Mouse (Mus musculus): Measurements from ENCODE around the gene C1qtnf2. TPM values are rescaled to one million over a fixed set of nuclear protein-coding genes. Genes with fewer than 3 reads are reported as not detected.

Gene C1qtnf2
- total and polyA plus RNA-seq, 3 experiments = not detected

GRCm38 (mm10) chr11:43473635-43474224 lies 346 bp upstream of the C1qtnf2 start:
- Histone ChIP-seq H3K79me2 (ENCODE audit: control insufficient read depth, insufficient read depth, low read length, poor library complexity) (no peaks in the 10 kb centered on the region), H3K4me3 (ENCODE audit: control insufficient read depth in 1 of 2, insufficient read depth in 1 of 2, low read depth in 2 of 2, low read length in 2 of 2) (no peak overlapping the region), H3K27ac (ENCODE audit: control insufficient read depth, low read depth, low read length) (no peak overlapping the region), H3K4me1 (ENCODE audit: control insufficient read depth in 1 of 2, insufficient read depth in 2 of 2, low read length in 2 of 2) (peaks cover 0 to 14% of the 10 kb centered on the region in 2 experiments; a peak in 2 of 4 replicates), H3K9me3 (replicated peaks; ENCODE audit: insufficient read depth, low read length) (no peaks in the 10 kb centered on the region), H3K27me3 (ENCODE audit: control insufficient read depth in 1 of 2, insufficient read depth in 2 of 2, low read length in 2 of 2) (peaks cover 2 to 3% of the 10 kb centered on the region in 2 experiments; a peak in 2 of 4 replicates), H3K9ac (ENCODE audit: control insufficient read depth, low read depth, low read length, poor library complexity, severe bottlenecking) (no peak overlapping the region), H3K36me3 (ENCODE audit: control insufficient read depth in 1 of 2, insufficient read depth in 2 of 2, low read length in 2 of 2) (peaks cover 0 to 3% of the 10 kb centered on the region in 2 experiments; a peak in 1 of 4 replicates)
- DNase-seq (ENCODE audit: low read depth, low spot score) = no peak
- no peak for TF ChIP-seq SMC3 (IDR thresholded peaks at IDR 0.05; ENCODE audit: low read depth, low read length)
- no peak for TF ChIP-seq POLR2AphosphoS2 (IDR thresholded peaks at IDR 0.05; ENCODE audit: low read length)
- no peak for TF ChIP-seq MYB (IDR thresholded peaks at IDR 0.05; ENCODE audit: low read depth, low read length)
- TF ChIP-seq ELF1 (IDR thresholded peaks at IDR 0.05; ENCODE audit: low read depth, low read length) = no peak
- TF ChIP-seq RAD21 (IDR thresholded peaks at IDR 0.05; ENCODE audit: low read depth, low read length) = no peak
- no peak for TF ChIP-seq TCF12 (IDR thresholded peaks at IDR 0.05; ENCODE audit: low read depth, low read length)
- no peak for TF ChIP-seq MAFK (IDR thresholded peaks at IDR 0.05; ENCODE audit: borderline replicate concordance, low read depth, low read length)
- no peak for TF ChIP-seq TBP (IDR thresholded peaks at IDR 0.05; ENCODE audit: low read depth, low read length)
- TF ChIP-seq UBTF (IDR thresholded peaks at IDR 0.05; ENCODE audit: borderline replicate concordance, insufficient read depth, low read depth, low read length) = no peak
- no peak for TF ChIP-seq MEF2A (IDR thresholded peaks at IDR 0.05; ENCODE audit: extremely low read depth, insufficient replicate concordance, low read depth, low read length, poor library complexity, severe bottlenecking)

GRCm38 (mm10) chr11:43479376-43479775 lies 5.3 kb downstream of the C1qtnf2 start:
- Histone ChIP-seq H3K27me3 (ENCODE audit: control insufficient read depth in 1 of 2, insufficient read depth in 2 of 2, low read length in 2 of 2) (peaks cover 2 to 19% of the 10 kb centered on the region in 2 experiments; a peak in 3 of 4 replicates), H3K79me2 (ENCODE audit: control insufficient read depth, insufficient read depth, low read length, poor library complexity) (no peaks in the 10 kb centered on the region), H3K36me3 (ENCODE audit: control insufficient read depth in 1 of 2, insufficient read depth in 2 of 2, low read length in 2 of 2) (peaks cover 0 to 3% of the 10 kb centered on the region in 2 experiments; a peak in 1 of 4 replicates), H3K9ac (ENCODE audit: control insufficient read depth, low read depth, low read length, poor library complexity, severe bottlenecking) (no peak overlapping the region), H3K4me3 (ENCODE audit: control insufficient read depth in 1 of 2, insufficient read depth in 1 of 2, low read depth in 2 of 2, low read length in 2 of 2) (no peak overlapping the region), H3K27ac (ENCODE audit: control insufficient read depth, low read depth, low read length) (no peak overlapping the region), H3K9me3 (replicated peaks; ENCODE audit: insufficient read depth, low read length) (no peaks in the 10 kb centered on the region), H3K4me1 (ENCODE audit: control insufficient read depth in 1 of 2, insufficient read depth in 2 of 2, low read length in 2 of 2) (peaks cover 0 to 5% of the 10 kb centered on the region in 2 experiments; a peak in 2 of 4 replicates)
- TF ChIP-seq MEF2A (IDR thresholded peaks at IDR 0.05; ENCODE audit: extremely low read depth, insufficient replicate concordance, low read depth, low read length, poor library complexity, severe bottlenecking) (no peak), GATA1 (IDR thresholded peaks at IDR 0.05; ENCODE audit: low read depth, low read length) (no peak), ETS1 (IDR thresholded peaks at IDR 0.05; ENCODE audit: low read depth, low read length) (no peak), MYC (IDR thresholded peaks at IDR 0.05; ENCODE audit: low read depth, low read length) (no peak), ZMIZ1 (IDR thresholded peaks at IDR 0.05; ENCODE audit: low read depth, low read length) (no peak), MAX (IDR thresholded peaks at IDR 0.05; ENCODE audit: low read length) (no peak), POLR2AphosphoS2 (IDR thresholded peaks at IDR 0.05; ENCODE audit: low read length) (no peak), ELF1 (IDR thresholded peaks at IDR 0.05; ENCODE audit: low read depth, low read length) (no peak), SIN3A (IDR thresholded peaks at IDR 0.05; ENCODE audit: low read length) (no peak), NELFE (IDR thresholded peaks at IDR 0.05; ENCODE audit: low read depth, low read length) (no peak), RAD21 (IDR thresholded peaks at IDR 0.05; ENCODE audit: low read depth, low read length) (no peak), TCF12 (IDR thresholded peaks at IDR 0.05; ENCODE audit: low read depth, low read length) (no peak), RCOR1 (IDR thresholded peaks at IDR 0.05; ENCODE audit: low read depth, low read length) (no peak), MXI1 (IDR thresholded peaks at IDR 0.05; ENCODE audit: low read depth, low read length) (no peak), SMC3 (IDR thresholded peaks at IDR 0.05; ENCODE audit: low read depth, low read length) (no peak), GABPA (IDR thresholded peaks at IDR 0.05; ENCODE audit: low read depth, low read length) (no peak), UBTF (IDR thresholded peaks at IDR 0.05; ENCODE audit: borderline replicate concordance, insufficient read depth, low read depth, low read length) (no peak)
- no peak for DNase-seq (ENCODE audit: low read depth, low spot score)

Measured in MEL (cell line).